Mouse (Mus musculus) liver, postnatal 0 days (tissue): Measurements from ENCODE around the gene Itpr2.

ENCODE experiments used
- CTCF ChIP-seq: sonication (generic); IDR thresholded peaks from 2 replicates; pipeline ENCODE4 v1.5.1; 2016; ENCODE audit warnings: antibody characterized with exemption, low read depth
- EP300 ChIP-seq: IDR thresholded peaks from 2 replicates; pipeline ENCODE4 v1.6.1; 2016; ENCODE audit warnings: antibody characterized with exemption, low read depth, mild to moderate bottlenecking

DNA sequence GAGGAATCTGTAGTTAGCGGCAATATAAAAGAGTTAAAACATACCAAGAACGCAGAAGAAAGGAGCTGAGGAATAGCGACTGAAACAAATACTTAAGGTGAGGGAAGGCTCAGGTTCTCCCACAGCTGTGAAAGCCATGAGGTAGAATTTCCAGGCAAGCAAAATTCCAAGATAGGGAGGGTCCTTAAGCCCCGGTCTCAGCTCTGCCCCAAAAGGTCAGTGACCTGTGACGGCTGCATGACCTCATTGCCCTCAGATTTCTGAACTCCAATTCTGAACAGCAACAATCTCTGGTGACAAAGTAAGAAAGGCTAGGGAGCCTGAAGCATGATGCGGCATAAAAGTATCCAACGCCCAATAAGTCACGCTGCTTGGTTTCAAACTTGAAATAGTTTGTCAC, 33.7 kb downstream of the Itpr2 start:
- TF ChIP-seq CTCF (no peak), EP300 (no peak)
